In the genomic region with DNA sequence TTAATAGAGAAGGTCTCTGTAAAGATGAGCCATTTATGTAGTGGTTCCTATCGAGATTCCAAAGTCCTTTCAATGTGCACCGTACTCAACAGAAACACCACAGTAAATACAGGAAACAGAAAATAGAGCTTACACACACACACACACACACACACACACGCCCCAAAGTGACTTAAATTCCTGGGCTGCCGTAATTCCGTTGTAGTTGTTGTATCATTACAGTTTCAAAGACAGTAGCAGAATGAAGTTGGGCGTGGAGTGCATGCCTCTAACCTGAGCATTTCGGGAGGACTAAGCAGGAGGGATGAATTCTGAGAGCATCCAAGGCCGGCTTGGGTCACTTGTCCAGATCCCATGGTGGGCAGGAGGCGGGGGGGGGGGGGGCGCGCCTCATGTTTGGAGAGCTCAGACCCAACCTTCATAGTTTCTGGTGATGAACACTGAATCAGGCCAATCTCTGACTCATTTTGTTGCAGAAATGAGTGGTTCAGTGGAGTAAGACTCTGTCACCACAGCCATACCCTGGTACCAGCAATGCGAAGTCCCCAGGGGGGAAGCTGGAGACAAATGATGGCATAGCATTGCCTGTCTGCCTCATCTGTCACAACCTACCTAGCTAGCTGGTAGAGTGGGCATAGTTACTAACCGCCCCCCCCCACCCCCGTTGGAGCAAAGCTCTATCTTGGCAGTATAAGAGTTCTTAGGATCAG, we compare ENCODE assay signal across 14 mouse cellular contexts. TPM values are rescaled to one million over a fixed set of nuclear protein-coding genes. Genes with fewer than 3 reads are reported as not detected.
DNase-seq lines count a peak whose midpoint lies in the region; ATAC-seq and TF ChIP-seq lines count a peak whose summit lies in the region.
"Had no signal": no experiment of that assay in that cellular context is flagged by ENCODE, and none has a peak within 500 bp of the region (broad histone marks: within the 10 kb centered on the region; RNA-seq: fewer than 3 reads in every experiment).

No protein-coding gene starts in this region.

- intact Hi-C loops in heart, adult 2 months (cut with DNase I): loop anchor here (1.0 kb wide), 1 partner anchor 46 kb away; no protein-coding TSS in a partner anchor
- intact Hi-C loops in heart, postnatal 14 days (cut with DNase I): loop anchor here (5.0 kb wide), 1 partner anchor 57 kb away; no protein-coding TSS in a partner anchor

- no peaks in the 10 kb centered on the region for H3K9me3 ChIP-seq in E14TG2a.4 (ENCODE audit: low read length)
- H3K9me3 ChIP-seq in liver, embryonic 12.5 days (replicated peaks): no peaks in the 10 kb centered on the region
- H3K9me3 ChIP-seq in midbrain, embryonic 11.5 days (ENCODE audit: control insufficient read depth, low read length): no peaks in the 10 kb centered on the region
- H3K9me3 ChIP-seq: embryonic facial prominence, embryonic 10.5 days; hindbrain, embryonic 15.5 days; limb, embryonic 10.5 days had no signal

- ATAC-seq in liver, embryonic 12.5 days: no peak
- ATAC-seq in midbrain, embryonic 11.5 days (ENCODE audit: low FRiP score): no peak

- H3K4me1 ChIP-seq in heart, adult 2 months (ENCODE audit: control insufficient read depth, insufficient read depth, low read length): peaks cover 57% of the 10 kb centered on the region
- peaks cover 95% of the 10 kb centered on the region for H3K4me1 ChIP-seq in E14TG2a.4 (replicated peaks; ENCODE audit: low read depth, low read length)
- peaks cover 81% of the 10 kb centered on the region for H3K4me1 ChIP-seq in liver, embryonic 12.5 days
- no peaks in the 10 kb centered on the region for H3K4me1 ChIP-seq in midbrain, embryonic 11.5 days (ENCODE audit: control insufficient read depth, insufficient read depth, low read length)

- H3K27ac ChIP-seq in heart, adult 2 months: peak overlapping the region; percentile 76
- peak overlapping the region; percentile 82 for H3K27ac ChIP-seq in liver, embryonic 12.5 days
- H3K27ac ChIP-seq in midbrain, embryonic 11.5 days (ENCODE audit: low read depth, low read length): no peak overlapping the region
- H3K27ac ChIP-seq: embryonic facial prominence, embryonic 10.5 days; limb, embryonic 10.5 days had no signal

- peaks cover 11% of the 10 kb centered on the region for H3K79me2 ChIP-seq in heart, adult 2 months (replicated peaks; ENCODE audit: control insufficient read depth, insufficient read depth, low read length)

- peak in 1 of 2 experiments; percentile 24 for DNase-seq in heart, adult 2 months
- DNase-seq in heart, postnatal 14 days: no peak
- DNase-seq in 3T3-L1 (ENCODE audit: low read depth, low spot score): peak; percentile 66
- no peak for DNase-seq in MN1 (ENCODE audit: low spot score)
- no peak for DNase-seq in frontal cortex, postnatal 25 days (ENCODE audit: low spot score in 2 of 2)
- DNase-seq in midbrain, embryonic 11.5 days (ENCODE audit: low spot score, missing footprints): no peak
- DNase-seq: adrenal gland, postnatal 25 days; right cerebral cortex, postnatal 25 days had no signal

- peak overlapping the region; percentile 38 for H3K9ac ChIP-seq in heart, adult 2 months (ENCODE audit: low read depth, low read length)
- no peak overlapping the region for H3K9ac ChIP-seq in liver, embryonic 12.5 days
- no peak overlapping the region for H3K9ac ChIP-seq in midbrain, embryonic 11.5 days (ENCODE audit: low read length)
- H3K9ac ChIP-seq: hindbrain, embryonic 15.5 days; lung, embryonic 14.5 days had no signal

- peak overlapping the region; percentile 15; the same call in 1 of the 2 replicates for H3K4me3 ChIP-seq in heart, adult 2 months
- H3K4me3 ChIP-seq in E14TG2a.4 (replicated peaks; ENCODE audit: low read length): peak overlapping the region; percentile 98
- no peak overlapping the region for H3K4me3 ChIP-seq in liver, embryonic 12.5 days
- H3K4me3 ChIP-seq in midbrain, embryonic 11.5 days (ENCODE audit: low read depth, low read length): no peak overlapping the region
- H3K4me3 ChIP-seq: embryonic facial prominence, embryonic 10.5 days; hindbrain, embryonic 15.5 days; limb, embryonic 10.5 days had no signal

- WGBS in heart, adult 2 months: 57% methylated on average over 14 of the region's 14 CpGs
- WGBS in liver, embryonic 12.5 days (ENCODE audit: insufficient replicate concordance): 73% methylated on average over 14 of the region's 14 CpGs
- WGBS in midbrain, embryonic 11.5 days: 84% methylated on average over 14 of the region's 14 CpGs

- peak overlapping the region; percentile 75 for H3K4me2 ChIP-seq in liver, embryonic 12.5 days
- no peak overlapping the region for H3K4me2 ChIP-seq in midbrain, embryonic 11.5 days
- H3K4me2 ChIP-seq: hindbrain, embryonic 15.5 days had no signal

- TF ChIP-seq CTCF in heart, adult 2 months (IDR thresholded peaks at IDR 0.05): no peak
- TF ChIP-seq CTCF in E14TG2a.4 (conservative IDR thresholded peaks at IDR 0.05; ENCODE audit: low read length): no peak

- H3K36me3 ChIP-seq in heart, adult 2 months (ENCODE audit: control insufficient read depth, insufficient read depth, low read length): peaks cover 59% of the 10 kb centered on the region
- peaks cover 90% of the 10 kb centered on the region for H3K36me3 ChIP-seq in E14TG2a.4 (ENCODE audit: insufficient read depth, low read length)
- no peaks in the 10 kb centered on the region for H3K36me3 ChIP-seq in liver, embryonic 12.5 days
- H3K36me3 ChIP-seq in midbrain, embryonic 11.5 days (ENCODE audit: control insufficient read depth, insufficient read depth, low read length): no peaks in the 10 kb centered on the region
- H3K36me3 ChIP-seq: embryonic facial prominence, embryonic 10.5 days; hindbrain, embryonic 15.5 days; limb, embryonic 10.5 days had no signal

- TF ChIP-seq EP300 in heart, adult 2 months (IDR thresholded peaks at IDR 0.05; ENCODE audit: insufficient read depth, low read depth, low read length): no peak

- H3K27me3 ChIP-seq in heart, adult 2 months (ENCODE audit: control insufficient read depth, insufficient read depth, low read length): no peaks in the 10 kb centered on the region
- no peaks in the 10 kb centered on the region for H3K27me3 ChIP-seq in E14TG2a.4 (ENCODE audit: insufficient read depth, low read length)
- no peaks in the 10 kb centered on the region for H3K27me3 ChIP-seq in liver, embryonic 12.5 days (replicated peaks)
- H3K27me3 ChIP-seq in midbrain, embryonic 11.5 days (ENCODE audit: control insufficient read depth, insufficient read depth, low read length): no peaks in the 10 kb centered on the region
- H3K27me3 ChIP-seq: hindbrain, embryonic 15.5 days had no signal

- no peak for TF ChIP-seq POLR2A in heart, adult 2 months (IDR thresholded peaks at IDR 0.05; ENCODE audit: insufficient read depth, low read depth, low read length)

RNA-seq across cellular contexts. Expression of a gene that starts 9.7 kb away (rescaled TPM):
- 100 to 1,000 TPM; 121 to 142 TPM for total RNA-seq in heart, adult 2 months (2021)
- polyA plus RNA-seq in heart, adult 2 months (2012; rRNA removed): 40.3 and 47.1 TPM in 2 replicates
- 100 to 1,000 TPM; 137 to 150 TPM for total RNA-seq in heart, postnatal 14 days (2021)
- polyA plus RNA-seq in liver, embryonic 12.5 days (2016; fragmentation: Nextera tagmentation; extraction: Ambion mirVana): 2.1 and 2.7 TPM in 2 replicates
- polyA plus RNA-seq in midbrain, embryonic 11.5 days (2014; fragmentation: Nextera tagmentation; extraction: Ambion mirVana): 0.69 and 0.96 TPM in 2 replicates

Comparison
In these comparisons a context has a peak if more than half of its experiments do, and no peak if none do; other contexts are left out.
1. H3K4me3 ChIP-seq: peak in heart, adult 2 months (single experiment) and E14TG2a.4 (single experiment); none in liver, embryonic 12.5 days (single experiment) and midbrain, embryonic 11.5 days (single experiment).
2. RNA of a gene that starts 9.7 kb away (polyA plus RNA-seq): 40.3 to 47.1 TPM in heart, adult 2 months; 2.1 to 2.7 TPM in liver, embryonic 12.5 days and 0.69 to 0.96 TPM in midbrain, embryonic 11.5 days; every median in the first group is over 10 times any median in the second.